Comparison of ENCODE assay signal across 13 mouse cellular contexts in the genomic region with DNA sequence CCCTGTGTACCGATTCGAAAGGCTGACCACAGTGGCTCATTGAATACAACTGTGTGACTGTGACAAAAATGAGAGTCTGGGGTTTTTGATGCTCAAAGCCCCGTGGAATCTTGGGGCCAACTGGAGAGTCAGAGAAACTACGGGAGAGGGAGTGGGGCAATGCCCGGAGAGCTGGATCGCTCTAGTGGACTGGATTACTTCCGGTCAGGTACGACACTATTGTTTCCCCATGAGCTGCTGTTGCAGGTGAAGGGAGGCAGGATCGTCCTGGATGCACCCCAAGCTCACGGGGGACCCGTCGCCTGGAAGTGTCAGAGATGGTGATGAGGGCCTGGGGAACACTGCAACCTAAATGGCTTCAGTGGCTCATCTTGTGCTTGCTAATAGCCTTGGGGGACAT. TPM values are rescaled to one million over a fixed set of nuclear protein-coding genes. Genes with fewer than 3 reads are reported as not detected.
DNase-seq lines count a peak whose midpoint lies in the region; ATAC-seq and TF ChIP-seq lines count a peak whose summit lies in the region.
"Had no signal": no experiment of that assay in that cellular context is flagged by ENCODE, and none has a peak within 500 bp of the region (broad histone marks: within the 10 kb centered on the region; RNA-seq: fewer than 3 reads in every experiment).

No protein-coding gene starts in this region.

- peaks cover 99% of the 10 kb centered on the region for H3K4me1 ChIP-seq in embryonic facial prominence, embryonic 10.5 days
- H3K4me1 ChIP-seq in hindbrain, embryonic 13.5 days (replicated peaks), result peaks cover 90% of the 10 kb centered on the region
- peaks cover 41% of the 10 kb centered on the region for H3K4me1 ChIP-seq in midbrain, postnatal 0 days (ENCODE audit: insufficient read depth, low read length)

- no peaks in the 10 kb centered on the region for H3K9me3 ChIP-seq in embryonic facial prominence, embryonic 10.5 days
- no peaks in the 10 kb centered on the region for H3K9me3 ChIP-seq in hindbrain, embryonic 13.5 days
- H3K9me3 ChIP-seq in midbrain, postnatal 0 days (ENCODE audit: low read length), result no peaks in the 10 kb centered on the region

- no peaks in the 10 kb centered on the region for H3K36me3 ChIP-seq in embryonic facial prominence, embryonic 10.5 days (replicated peaks)
- H3K36me3 ChIP-seq in hindbrain, embryonic 13.5 days, result no peaks in the 10 kb centered on the region
- H3K36me3 ChIP-seq in midbrain, postnatal 0 days (ENCODE audit: insufficient read depth, low read length), result no peaks in the 10 kb centered on the region

- TF ChIP-seq CTCF in midbrain, postnatal 0 days (IDR thresholded peaks at IDR 0.05), result no peak

- H3K27me3 ChIP-seq in embryonic facial prominence, embryonic 10.5 days (replicated peaks; ENCODE audit: low read depth, poor library complexity, severe bottlenecking), result peaks cover 4% of the 10 kb centered on the region; the same call in 1 of the 2 replicates
- no peaks in the 10 kb centered on the region for H3K27me3 ChIP-seq in hindbrain, embryonic 13.5 days
- no peaks in the 10 kb centered on the region for H3K27me3 ChIP-seq in midbrain, postnatal 0 days (ENCODE audit: insufficient read depth, low read length)

- H3K4me3 ChIP-seq in embryonic facial prominence, embryonic 10.5 days, result peak overlapping the region; percentile 55
- peak overlapping the region; percentile 55 for H3K4me3 ChIP-seq in hindbrain, embryonic 13.5 days
- H3K4me3 ChIP-seq in midbrain, postnatal 0 days (ENCODE audit: low read depth, low read length), result peak overlapping the region; percentile 37

- no peak for ATAC-seq in hindbrain, embryonic 13.5 days (ENCODE audit: low FRiP score)
- ATAC-seq in midbrain, postnatal 0 days (ENCODE audit: low FRiP score), result no peak

- H3K9ac ChIP-seq in hindbrain, embryonic 13.5 days, result peak overlapping the region; percentile 91
- peak overlapping the region; percentile 78 for H3K9ac ChIP-seq in midbrain, postnatal 0 days (replicated peaks; ENCODE audit: low read length, poor library complexity, severe bottlenecking)

- H3K4me2 ChIP-seq in hindbrain, embryonic 13.5 days, result peak overlapping the region; percentile 71
- H3K4me2 ChIP-seq in midbrain, postnatal 0 days (ENCODE audit: low read depth, low read length, poor library complexity, severe bottlenecking), result peak overlapping the region; percentile 72

- peak overlapping the region; percentile 90 for H3K27ac ChIP-seq in embryonic facial prominence, embryonic 10.5 days (replicated peaks)
- H3K27ac ChIP-seq in hindbrain, embryonic 13.5 days, result peak overlapping the region; percentile 99
- H3K27ac ChIP-seq in midbrain, postnatal 0 days (ENCODE audit: low read depth, low read length), result peak overlapping the region; percentile 94

- WGBS in embryonic facial prominence, embryonic 10.5 days, result 70% methylated on average over 12 of the region's 12 CpGs
- WGBS in hindbrain, embryonic 13.5 days, result 27% methylated on average over 12 of the region's 12 CpGs
- 12% methylated on average over 12 of the region's 12 CpGs for WGBS in midbrain, postnatal 0 days

- DNase-seq in heart, adult 11 months, result peak; percentile 88
- DNase-seq in heart, adult 18-20 months, result no peak
- no peak for DNase-seq in embryonic facial prominence, embryonic 10.5 days (ENCODE audit: low spot score)
- no peak for DNase-seq in midbrain, postnatal 0 days (ENCODE audit: low spot score)
- DNase-seq in MN1 (ENCODE audit: low spot score), result no peak
- DNase-seq in embryo, embryonic 9.5 days (ENCODE audit: extremely low spot score), result no peak
- DNase-seq in embryo, embryonic 10 days (ENCODE audit: low spot score), result no peak
- DNase-seq: heart, postnatal 4 days; kidney, postnatal 25 days; lung, postnatal 10 days had no signal

RNA-seq across cellular contexts. Expression of gene Adgrg3, which starts 21.5 kb away (rescaled TPM):
- 1 to 10 TPM; 1.5 TPM for total RNA-seq in heart, adult 18-20 months (2021)
- 3.1 and 3.5 TPM in 2 replicates for polyA plus RNA-seq in embryonic facial prominence, embryonic 10.5 days (2016; fragmentation: Nextera tagmentation; extraction: Ambion mirVana)
- polyA plus RNA-seq in hindbrain, embryonic 13.5 days (2015; fragmentation: Nextera tagmentation; extraction: Ambion mirVana), result 1.3 and 1.6 TPM in 2 replicates
- total RNA-seq in midbrain, postnatal 0 days (2014; rRNA removed), result 1.5 and 1.7 TPM in 2 replicates
- 0.59 and 0.88 TPM in 2 replicates for polyA plus RNA-seq in midbrain, postnatal 0 days (2015; fragmentation: Nextera tagmentation; extraction: Ambion mirVana)
- total RNA-seq: MEL had no signal

RNA-seq across cellular contexts. Expression of gene Adgrg1, which starts 21.5 kb away (rescaled TPM):
- total RNA-seq in heart, adult 18-20 months (2021), result 10 to 100 TPM; 60.8 to 62.2 TPM
- 32.9 and 38.2 TPM in 2 replicates for polyA plus RNA-seq in embryonic facial prominence, embryonic 10.5 days (2016; fragmentation: Nextera tagmentation; extraction: Ambion mirVana)
- 158 and 162 TPM in 2 replicates for polyA plus RNA-seq in hindbrain, embryonic 13.5 days (2015; fragmentation: Nextera tagmentation; extraction: Ambion mirVana)
- total RNA-seq in midbrain, postnatal 0 days (2014; rRNA removed), result 218 and 247 TPM in 2 replicates
- 114 and 125 TPM in 2 replicates for polyA plus RNA-seq in midbrain, postnatal 0 days (2015; fragmentation: Nextera tagmentation; extraction: Ambion mirVana)

RNA-seq across cellular contexts. Expression of gene Drc7, which starts 58.9 kb away (rescaled TPM):
- total RNA-seq in heart, adult 18-20 months (2021), result not detected
- 0.10 and 0.15 TPM in 2 replicates for polyA plus RNA-seq in embryonic facial prominence, embryonic 10.5 days (2016; fragmentation: Nextera tagmentation; extraction: Ambion mirVana)
- 1.7 and 2.3 TPM in 2 replicates for polyA plus RNA-seq in hindbrain, embryonic 13.5 days (2015; fragmentation: Nextera tagmentation; extraction: Ambion mirVana)
- total RNA-seq in midbrain, postnatal 0 days (2014; rRNA removed), result 4.4 and 9.8 TPM in 2 replicates
- polyA plus RNA-seq in midbrain, postnatal 0 days (2015; fragmentation: Nextera tagmentation; extraction: Ambion mirVana), result 2.8 and 3.6 TPM in 2 replicates
- total RNA-seq: adrenal gland, adult 18-20 months; heart, postnatal 4 days had no signal
